Mouse (Mus musculus): ENCODE measurements around the gene Gm10118.

- TF ChIP-seq CTCF (conservative IDR thresholded peaks at IDR 0.05 in 1 of 2, IDR thresholded peaks at IDR 0.05 in 1 of 2; ENCODE audit: low read depth in 2 of 2, low read length in 2 of 2) (no peak), ZC3H11A (IDR thresholded peaks at IDR 0.05; ENCODE audit: low read depth, low read length) (no peak), UBTF (IDR thresholded peaks at IDR 0.05; ENCODE audit: low read depth, low read length) (no peak), MAZ (IDR thresholded peaks at IDR 0.05; ENCODE audit: low read depth, low read length) (no peak), ELF1 (IDR thresholded peaks at IDR 0.05; ENCODE audit: low read depth, low read length) (no peak)
These were observed at the start of gene Gm10118 for GRCm38 (mm10) chr10:63927334-63927733.

Data from CH12.LX (cell line).